Mouse (Mus musculus) CH12.LX (cell line): ENCODE measurements around the gene Mrgpre. TPM values are rescaled to one million over a fixed set of nuclear protein-coding genes. Genes with fewer than 3 reads are reported as not detected.

ENCODE experiments used
- DNase-seq: peaks from one replicate; pipeline ENCODE4 v3.0.0-alpha.2; 2013; ENCODE audit errors: extremely low read depth
- H3K27ac ChIP-seq: 2 replicates; pipeline ENCODE4 v1.5.1; 2012; ENCODE audit warnings: low read depth, mild to moderate bottlenecking, control low read depth, moderate library complexity; ENCODE audit not compliant: insufficient read depth
- H3K27me3 ChIP-seq: replicated peaks from 2 replicates; pipeline ENCODE3; 2012; ENCODE audit warnings: inconsistent platforms
- H3K36me3 ChIP-seq, 2 experiments: replicated peaks in 1 of 2; 2 replicates each; pipeline versions ENCODE3 to v1.6.1; 2012; ENCODE audit warnings: inconsistent platforms in 1 of 2, low read length in 1 of 2, mild to moderate bottlenecking in 1 of 2, mixed read lengths in 1 of 2, moderate library complexity in 1 of 2; ENCODE audit not compliant: control insufficient read depth in 1 of 2, insufficient read depth in 1 of 2
- H3K4me1 ChIP-seq, 2 experiments: 2 replicates each; pipeline ENCODE4 v1.6.1; 2012; ENCODE audit warnings: inconsistent platforms in 1 of 2, moderate library complexity in 1 of 2; ENCODE audit not compliant: insufficient read depth in 2 of 2, control insufficient read depth in 1 of 2
- H3K4me2 ChIP-seq: 2 replicates; pipeline ENCODE4 v1.6.1; 2012; ENCODE audit warnings: low read depth, mild to moderate bottlenecking, control low read depth; ENCODE audit not compliant: poor library complexity, insufficient read depth, severe bottlenecking
- H3K4me3 ChIP-seq, 3 experiments: fragments of 150-350 bp in 1 of 3; sonication (generic) in 1 of 3; replicated peaks in 1 of 3; 2 replicates each; pipeline versions ENCODE3 to v1.5.1; 2011 to 2012; ENCODE audit warnings: low read depth in 2 of 3, low read length in 2 of 3, mild to moderate bottlenecking in 2 of 3, moderate library complexity in 2 of 3, control low read depth in 1 of 3, improper control_type of control experiment in 1 of 3, inconsistent platforms in 1 of 3, mixed read lengths in 1 of 3; ENCODE audit not compliant: poor library complexity in 1 of 3
- H3K79me2 ChIP-seq: replicated peaks from 2 replicates; pipeline ENCODE4 v1.6.1; 2012; ENCODE audit warnings: mild to moderate bottlenecking, moderate library complexity; ENCODE audit not compliant: control insufficient read depth, poor library complexity, insufficient read depth, severe bottlenecking; ENCODE audit errors: extremely low read depth
- H3K9ac ChIP-seq: 2 replicates; pipeline ENCODE4 v1.6.1; 2012; ENCODE audit warnings: low read depth, mild to moderate bottlenecking, control low read depth, moderate library complexity; ENCODE audit not compliant: insufficient read depth
- H3K9me3 ChIP-seq: replicated peaks from 2 replicates; pipeline ENCODE3; 2012; ENCODE audit warnings: low read length, inconsistent platforms, mixed read lengths
- CHD1 ChIP-seq: IDR thresholded peaks from 2 replicates; pipeline ENCODE4 v1.6.1; 2012; ENCODE audit warnings: low read depth, low read length, improper control_type of control experiment, inconsistent platforms
- CTCF ChIP-seq, 2 experiments: IDR thresholded peaks in 1 of 2; conservative IDR thresholded peaks in 1 of 2; 2 replicates each; pipeline ENCODE4 v1.5.1; 2011 to 2012; ENCODE audit warnings: low read depth in 2 of 2, low read length in 2 of 2, improper control_type of control experiment in 1 of 2, inconsistent platforms in 1 of 2, mild to moderate bottlenecking in 1 of 2, moderate library complexity in 1 of 2
- E2F4 ChIP-seq: IDR thresholded peaks from 2 replicates; pipeline ENCODE4 v1.6.1; 2011; ENCODE audit warnings: low read depth, low read length, improper control_type of control experiment; ENCODE audit not compliant: insufficient replicate concordance
- HCFC1 ChIP-seq: IDR thresholded peaks from 2 replicates; pipeline ENCODE4 v1.6.1; 2012; ENCODE audit warnings: low read depth, mild to moderate bottlenecking, inconsistent platforms, low read length, improper control_type of control experiment
- JUN ChIP-seq: IDR thresholded peaks from 2 replicates; pipeline ENCODE4 v1.6.1; 2011; ENCODE audit warnings: low read depth, mild to moderate bottlenecking, low read length, improper control_type of control experiment, moderate library complexity; ENCODE audit not compliant: insufficient read depth
- MAFK ChIP-seq: IDR thresholded peaks from 2 replicates; pipeline ENCODE4 v1.6.1; 2011; ENCODE audit warnings: low read length, improper control_type of control experiment; ENCODE audit not compliant: insufficient replicate concordance
- MAZ ChIP-seq: IDR thresholded peaks from 2 replicates; pipeline ENCODE4 v1.6.1; 2012; ENCODE audit warnings: low read depth, mild to moderate bottlenecking, inconsistent platforms, low read length, improper control_type of control experiment, moderate library complexity
- MXI1 ChIP-seq: IDR thresholded peaks from 2 replicates; pipeline ENCODE4 v1.6.1; 2011; ENCODE audit warnings: mild to moderate bottlenecking, low read depth, low read length, improper control_type of control experiment
- MYC ChIP-seq: IDR thresholded peaks from 2 replicates; pipeline ENCODE4 v1.6.1; 2011; ENCODE audit warnings: low read depth, mild to moderate bottlenecking, improper control_type of control experiment, low read length
- NELFE ChIP-seq: IDR thresholded peaks from 2 replicates; pipeline ENCODE4 v1.6.1; 2011; ENCODE audit warnings: low read depth, low read length, improper control_type of control experiment
- PAX5 ChIP-seq: IDR thresholded peaks from 2 replicates; pipeline ENCODE4 v1.6.1; 2012; ENCODE audit warnings: low read length, inconsistent platforms, mixed read lengths
- POLR2A ChIP-seq: IDR thresholded peaks from 2 replicates; pipeline ENCODE4 v1.6.1; 2011; ENCODE audit warnings: low read depth, mild to moderate bottlenecking, improper control_type of control experiment, low read length
- RCOR1 ChIP-seq: conservative IDR thresholded peaks from 2 replicates; pipeline ENCODE4 v1.6.1; 2012; ENCODE audit warnings: low read depth, mild to moderate bottlenecking, inconsistent platforms, low read length, improper control_type of control experiment
- SMC3 ChIP-seq: IDR thresholded peaks from 2 replicates; pipeline ENCODE4 v1.6.1; 2011; ENCODE audit warnings: low read depth, low read length, improper control_type of control experiment
- TBP ChIP-seq: conservative IDR thresholded peaks from 2 replicates; pipeline ENCODE4 v1.6.1; 2011; ENCODE audit warnings: low read depth, low read length, improper control_type of control experiment
- TCF12 ChIP-seq: IDR thresholded peaks from 2 replicates; pipeline ENCODE4 v1.6.1; 2014; ENCODE audit warnings: low read depth, mild to moderate bottlenecking, inconsistent platforms, low read length, improper control_type of control experiment
- UBTF ChIP-seq: IDR thresholded peaks from 2 replicates; pipeline ENCODE4 v1.6.1; 2012; ENCODE audit warnings: low read depth, mild to moderate bottlenecking, inconsistent platforms, low read length, improper control_type of control experiment, moderate library complexity
- USF1 ChIP-seq: IDR thresholded peaks from 2 replicates; pipeline ENCODE4 v1.6.1; 2014; ENCODE audit warnings: low read depth, mild to moderate bottlenecking, inconsistent platforms, low read length, improper control_type of control experiment
- USF2 ChIP-seq: conservative IDR thresholded peaks from 2 replicates; pipeline ENCODE4 v1.6.1; 2011; ENCODE audit warnings: low read depth, low read length, improper control_type of control experiment
- ZMIZ1 ChIP-seq: IDR thresholded peaks from 2 replicates; pipeline ENCODE4 v1.6.1; 2012; ENCODE audit warnings: low read depth, mild to moderate bottlenecking, inconsistent platforms, low read length, improper control_type of control experiment
- ZNF384 ChIP-seq: IDR thresholded peaks from 2 replicates; pipeline ENCODE4 v1.6.1; 2012; ENCODE audit warnings: low read depth, low read length, improper control_type of control experiment, inconsistent platforms
- dilution Hi-C: fragments of 300-500 bp; cut with MboI; formaldehyde crosslinking; loops from 2 replicates; pipeline ENCODE4 v1.14.3; 2020; ENCODE audit warnings: low sequenced_read_pairs; ENCODE audit not compliant: extremely low pct_unique_long_range_greater_than_20kb, extremely low pct_ligation_motif_present
- in situ Hi-C: fragments of 300-500 bp; cut with MboI; formaldehyde crosslinking; loops from 3 replicates; pipeline ENCODE4 v1.14.3; 2019; ENCODE audit warnings: low sequenced_read_pairs, low pct_ligation_motif_present, low pct_unique_long_range_greater_than_20kb, mixed read lengths
- polyA plus RNA-seq: library from polyadenylated mRNA; unstranded; fragments of >175 nt; gene quantifications from 2 replicates; pipeline ENCODE4 v1.2.1, GENCODE M21; 2012; ENCODE audit warnings: low read depth; ENCODE audit not compliant: insufficient read length
- total RNA-seq, 2 experiments: library from RNA; depleted of rRNA; stranded (reverse); fragments of 300-350 nt in 1 of 2; fragments of >200 nt in 1 of 2; gene quantifications; 2 replicates each; pipeline ENCODE4 v1.2.3; 2012 to 2014

Gene Mrgpre
- total and polyA plus RNA-seq, 3 experiments: 0.68 to 3.5 (median 1.3) TPM

GRCm38 (mm10) chr7:143739511-143740461 is 44.5 kb downstream of the Mrgpre start:
- TF ChIP-seq MAFK (no peak), NELFE (no peak), CHD1 (no peak), SMC3 (no peak), CTCF (conservative IDR thresholded peaks at IDR 0.05 in 1 of 2, IDR thresholded peaks at IDR 0.05 in 1 of 2; ENCODE audit: low read depth in 2 of 2, low read length in 2 of 2) (no peak), ZNF384 (no peak), JUN (no peak), MYC (no peak), HCFC1 (no peak), POLR2A (no peak)
- TF ChIP-seq, all 38 proteins: peak for 0
- in situ Hi-C loops: loop anchor here (25.0 kb wide), 1 partner anchor 602 kb away; no protein-coding TSS in a partner anchor
- Histone ChIP-seq H3K9ac (no peak overlapping the region), H3K27ac (no peak overlapping the region), H3K4me1 (no peaks in the 10 kb centered on the region), H3K36me3 (no peaks in the 10 kb centered on the region), H3K27me3 (peaks cover 82% of the 10 kb centered on the region), H3K79me2 (no peaks in the 10 kb centered on the region), H3K4me3 (no peak overlapping the region), H3K4me2 (no peak overlapping the region), H3K9me3 (no peaks in the 10 kb centered on the region)
- dilution Hi-C loops: no loop called here
- no peak for DNase-seq

DNA sequence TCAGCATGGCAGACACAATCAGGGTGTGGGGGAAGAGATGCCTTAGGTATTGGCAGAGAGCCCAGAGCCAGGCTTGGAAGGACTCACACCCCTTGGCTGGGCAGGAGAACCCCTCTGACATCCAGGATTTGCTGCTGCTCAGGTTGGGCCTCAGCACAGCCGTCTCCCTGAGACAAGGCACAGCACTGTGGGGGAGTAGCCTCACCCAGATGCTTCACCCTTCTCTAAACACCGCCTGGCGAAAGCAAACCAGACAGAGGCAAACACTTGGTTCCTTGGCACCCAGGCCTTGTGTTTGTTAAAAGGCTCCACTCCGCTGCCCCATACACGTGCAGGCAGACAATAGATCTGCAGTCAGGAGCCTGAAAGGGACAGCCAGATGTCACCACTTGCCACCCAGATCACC is 45.7 kb downstream of the Mrgpre start:
- in situ Hi-C loops: loop anchor here (25.0 kb wide), 1 partner anchor 601 kb away; no protein-coding TSS in a partner anchor
- TF ChIP-seq USF2 (no peak), USF1 (no peak), UBTF (no peak)

DNA sequence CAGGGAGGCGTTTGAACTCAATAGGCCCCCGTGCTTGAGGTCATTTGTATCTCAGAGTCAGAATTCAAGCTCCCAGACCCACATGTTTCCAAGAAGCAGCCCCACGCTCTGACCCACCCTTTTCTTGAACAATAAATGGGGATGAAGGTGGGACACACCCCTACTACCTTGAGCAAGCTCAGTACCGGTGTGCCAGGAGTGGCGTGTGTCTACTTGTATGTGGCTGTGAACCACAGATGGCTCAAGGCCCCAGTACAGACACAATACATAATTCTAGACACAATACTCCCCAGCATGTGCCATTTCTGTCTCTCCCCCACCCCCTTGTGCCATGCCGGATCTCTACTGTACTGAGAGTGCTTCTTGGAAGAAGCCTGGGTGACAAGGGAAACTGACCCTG is 46.1 kb downstream of the Mrgpre start:
- Histone ChIP-seq H3K27ac (no peak overlapping the region), H3K9me3 (no peaks in the 10 kb centered on the region), H3K4me3 (no peak overlapping the region), H3K27me3 (peaks cover 86% of the 10 kb centered on the region), H3K9ac (no peak overlapping the region), H3K79me2 (no peaks in the 10 kb centered on the region), H3K4me1 (no peaks in the 10 kb centered on the region), H3K36me3 (no peaks in the 10 kb centered on the region), H3K4me2 (no peak overlapping the region)
- dilution Hi-C loops (no loop called here), in situ Hi-C loops (loop anchor here (25.0 kb wide), 1 partner anchor 601 kb away; no protein-coding TSS in a partner anchor)
- no peak for DNase-seq
- TF ChIP-seq USF2 (no peak), MAZ (no peak), E2F4 (no peak), TCF12 (no peak), ZMIZ1 (no peak), TBP (no peak), RCOR1 (no peak), MAFK (no peak), ZNF384 (no peak), PAX5 (no peak), MXI1 (no peak), POLR2A (no peak), MYC (no peak), NELFE (no peak)

More for the DNA sequence above, 45.7 kb downstream of the Mrgpre start:
- H3K27me3 ChIP-seq: peaks cover 85% of the 10 kb centered on the region
- H3K27ac ChIP-seq: no peak overlapping the region
- no peak overlapping the region for H3K4me3 ChIP-seq
- no peaks in the 10 kb centered on the region for H3K79me2 ChIP-seq
- no peaks in the 10 kb centered on the region for H3K36me3 ChIP-seq
- H3K9me3 ChIP-seq: no peaks in the 10 kb centered on the region
- no peak overlapping the region for H3K9ac ChIP-seq
- no peak overlapping the region for H3K4me2 ChIP-seq
- no peaks in the 10 kb centered on the region for H3K4me1 ChIP-seq
- no peak for DNase-seq
- dilution Hi-C loops: no loop called here
